Mouse (Mus musculus) heart, postnatal 0 days (tissue): ENCODE measurements around the gene Robo1.

Source experiments
- CTCF ChIP-seq: IDR thresholded peaks from 2 replicates; pipeline ENCODE4 v1.5.1; 2016; ENCODE audit warnings: antibody characterized with exemption, control low read depth, low read depth
- EP300 ChIP-seq: IDR thresholded peaks from 2 replicates; pipeline ENCODE4 v1.6.1; 2016; ENCODE audit warnings: antibody characterized with exemption, low read depth

DNA sequence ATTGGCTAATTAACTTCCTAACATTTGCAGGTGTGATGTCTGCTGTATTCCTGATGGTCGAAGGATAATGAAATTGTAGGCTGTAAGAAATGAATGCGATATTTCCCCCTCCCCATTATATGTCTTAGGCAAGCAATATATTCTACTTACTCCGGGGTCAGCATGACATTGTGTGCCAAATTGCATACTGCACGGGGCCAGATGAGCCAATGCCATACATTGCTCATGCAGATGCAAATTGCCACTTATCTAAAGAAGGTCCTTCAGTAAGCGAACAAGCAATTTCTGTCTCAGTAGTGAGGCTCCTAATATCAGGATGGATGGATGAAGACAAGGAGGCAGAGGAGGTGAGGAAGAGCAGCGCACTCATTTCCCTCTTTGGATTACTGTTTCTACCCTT is 474.1 kb downstream of the Robo1 start:
- TF ChIP-seq EP300 = no peak
- no peak for TF ChIP-seq CTCF
